Mouse (Mus musculus) embryonic facial prominence, embryonic 12.5 days (tissue): ENCODE measurements around the gene Jam3. TPM values are rescaled to one million over a fixed set of nuclear protein-coding genes. Genes with fewer than 3 reads are reported as not detected.
"Not testable (repeated sequence)": the region's sequence is repeated elsewhere in the genome, so short reads cannot be mapped to it uniquely, and the experiment has no call there.

Experiments used
- ATAC-seq: fragments of 200-750 bp; cut with Nextera tagmentation; 2 replicates; pipeline ENCODE4 v1.8.0; 2017; ENCODE audit not compliant: insufficient number of reproducible peaks, insufficient read depth, low FRiP score, low TSS enrichment
- H3K27ac ChIP-seq: fragments of 300-500 bp; sonication (generic); 2 replicates; pipeline ENCODE4 v1.5.1; 2016; ENCODE audit warnings: mild to moderate bottlenecking
- H3K27me3 ChIP-seq: fragments of 300-500 bp; sonication (generic); 2 replicates; pipeline ENCODE4 v1.6.1; 2016; ENCODE audit warnings: mild to moderate bottlenecking, moderate library complexity
- H3K36me3 ChIP-seq: fragments of 300-500 bp; sonication (generic); 2 replicates; pipeline ENCODE4 v1.6.1; 2016; ENCODE audit warnings: mild to moderate bottlenecking
- H3K4me1 ChIP-seq: fragments of 300-500 bp; sonication (generic); 2 replicates; pipeline ENCODE4 v1.6.1; 2016
- H3K4me2 ChIP-seq: fragments of 300-500 bp; sonication (generic); replicated peaks from 2 replicates; pipeline ENCODE4 v1.6.1; 2016; ENCODE audit warnings: mild to moderate bottlenecking, moderate library complexity
- H3K4me3 ChIP-seq: fragments of 300-500 bp; sonication (generic); 2 replicates; pipeline ENCODE4 v1.5.1; 2016; ENCODE audit warnings: mild to moderate bottlenecking
- H3K9ac ChIP-seq: fragments of 300-500 bp; sonication (generic); 2 replicates; pipeline ENCODE4 v1.6.1; 2016; ENCODE audit warnings: mild to moderate bottlenecking, moderate library complexity
- H3K9me3 ChIP-seq: fragments of 300-500 bp; sonication (generic); 2 replicates; pipeline ENCODE4 v1.6.1; 2016; ENCODE audit warnings: mild to moderate bottlenecking, moderate library complexity
- WGBS: fragments of 180-500 bp; shearing (Covaris S2); methylation state at CpG from one replicate; pipeline ENCODE4 v1.1.7; 2016; 5-methylcytosine and 5-hydroxymethylcytosine counted together
- polyA plus RNA-seq: library from polyadenylated mRNA; unstranded; fragments of >200 nt; fragmentation: Nextera tagmentation; extraction: Ambion mirVana; gene quantifications from 2 replicates; pipeline ENCODE4 v1.2.1, GENCODE M21; 2016

The Jam3 gene
- polyA plus RNA-seq, 1 experiment from 2014 or later: 120 TPM

DNA sequence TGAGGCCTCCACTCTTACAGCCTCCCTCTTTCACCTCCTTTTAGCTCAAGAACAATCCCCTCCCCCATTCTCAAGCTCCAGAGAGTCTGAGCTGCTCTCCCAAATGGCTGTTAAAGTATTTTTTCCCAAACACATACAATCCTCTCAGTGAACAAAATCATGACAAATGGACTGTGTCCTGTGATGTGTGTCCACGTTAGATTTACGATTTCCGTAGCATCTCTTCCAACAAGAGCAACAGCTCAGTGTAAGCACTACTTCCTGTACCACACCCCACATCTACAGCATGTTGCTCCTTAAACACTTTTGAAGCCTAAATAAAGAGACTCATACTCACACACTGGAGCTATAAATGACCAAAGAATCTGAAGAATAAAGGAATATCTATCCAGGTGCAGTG, 10.4 kb upstream of the Jam3 start:
- no peak overlapping the region for H3K9ac ChIP-seq
- no peaks in the 10 kb centered on the region for H3K4me1 ChIP-seq
- H3K4me2 ChIP-seq: no peak overlapping the region
- 76% methylated on average over 3 of the region's 3 CpGs for WGBS
- no peaks in the 10 kb centered on the region for H3K27me3 ChIP-seq
- H3K27ac ChIP-seq: no peak overlapping the region
- no peak for ATAC-seq
- H3K4me3 ChIP-seq: no peak overlapping the region
- H3K36me3 ChIP-seq: no peaks in the 10 kb centered on the region
- H3K9me3 ChIP-seq: no peaks in the 10 kb centered on the region

DNA sequence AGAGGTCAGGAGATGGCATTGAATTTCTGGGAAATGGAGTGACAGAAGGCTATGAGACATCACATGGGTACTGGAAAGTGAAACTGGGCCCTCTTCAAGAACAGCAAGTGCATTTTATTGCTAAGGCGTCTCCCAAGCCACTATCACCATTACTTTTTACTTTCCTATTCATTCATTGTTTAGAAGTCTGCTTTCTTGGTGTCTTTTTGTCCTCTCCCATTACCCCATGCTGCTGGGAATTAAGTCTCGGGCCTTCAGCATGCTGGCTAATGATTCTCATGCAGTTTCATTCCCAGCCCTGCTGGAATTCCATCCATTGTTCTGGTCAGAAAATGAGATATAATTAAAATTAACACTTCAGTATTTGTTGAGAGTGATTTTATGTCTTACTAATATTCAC, 9.7 kb upstream of the Jam3 start:
- 46% methylated on average over 2 of the region's 2 CpGs for WGBS
- H3K4me3 ChIP-seq: no peak overlapping the region
- no peaks in the 10 kb centered on the region for H3K9me3 ChIP-seq
- ATAC-seq: no peak
- H3K27ac ChIP-seq: no peak overlapping the region
- no peak overlapping the region for H3K9ac ChIP-seq
- no peaks in the 10 kb centered on the region for H3K36me3 ChIP-seq
- H3K27me3 ChIP-seq: no peaks in the 10 kb centered on the region
- no peak overlapping the region for H3K4me2 ChIP-seq
- no peaks in the 10 kb centered on the region for H3K4me1 ChIP-seq

DNA sequence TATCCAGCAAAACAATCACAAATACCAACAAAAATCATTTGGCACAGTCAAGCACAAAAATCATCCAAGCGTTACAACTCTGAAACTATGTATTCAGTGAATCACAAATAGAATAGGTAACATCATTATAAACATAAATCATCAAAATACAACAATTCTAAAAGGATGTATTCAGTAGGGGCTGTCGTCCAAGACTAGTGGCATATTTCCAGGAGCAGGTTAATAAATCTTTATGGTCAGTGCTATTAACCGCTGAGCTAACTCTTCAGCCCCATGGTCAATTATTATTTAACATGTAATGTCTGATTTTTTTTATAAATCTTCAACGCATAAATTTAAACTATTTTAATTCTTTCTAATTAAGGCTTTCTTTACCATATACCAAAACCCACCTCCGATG, 8.4 kb upstream of the Jam3 start:
- WGBS: 87% methylated on average over 5 of the region's 5 CpGs
- not testable (repeated sequence) for H3K4me3 ChIP-seq, H3K4me1 ChIP-seq, H3K36me3 ChIP-seq, H3K27me3 ChIP-seq, H3K9ac ChIP-seq, H3K4me2 ChIP-seq, ATAC-seq, H3K27ac ChIP-seq, H3K9me3 ChIP-seq

GRCm38 (mm10) chr9:27153861-27154260, 1.4 kb downstream of the Jam3 start:
- H3K4me2 ChIP-seq: peak overlapping the region; percentile 72
- no peak overlapping the region for H3K27ac ChIP-seq
- H3K4me3 ChIP-seq: peak overlapping the region; percentile 80
- no peak for ATAC-seq
- H3K9ac ChIP-seq: no peak overlapping the region
- peaks cover 25% of the 10 kb centered on the region for H3K4me1 ChIP-seq
- no peaks in the 10 kb centered on the region for H3K27me3 ChIP-seq
- H3K36me3 ChIP-seq: no peaks in the 10 kb centered on the region
- H3K9me3 ChIP-seq: no peaks in the 10 kb centered on the region
- 58% methylated on average over 4 of the region's 4 CpGs for WGBS

DNA sequence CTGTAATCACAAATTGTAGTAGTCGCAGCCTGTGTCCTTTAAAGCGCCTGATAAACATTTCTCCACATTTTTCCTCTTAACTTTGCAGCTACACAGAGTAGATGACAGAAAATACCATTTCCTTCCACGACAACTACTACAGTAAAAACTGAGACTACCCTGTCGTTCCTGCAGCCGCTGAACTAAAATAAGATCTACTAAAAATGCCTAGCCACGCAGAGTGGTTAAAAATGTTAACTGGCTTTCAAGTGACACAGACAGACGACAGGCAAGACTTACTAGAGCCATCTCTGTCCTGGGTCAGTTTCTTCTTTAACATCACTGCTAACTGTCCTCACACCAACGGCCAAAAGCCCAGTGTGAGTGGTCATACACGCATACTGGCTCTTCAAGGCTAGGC, 5.4 kb downstream of the Jam3 start:
- H3K4me3 ChIP-seq: no peak overlapping the region
- no peak overlapping the region for H3K9ac ChIP-seq
- H3K9me3 ChIP-seq: no peaks in the 10 kb centered on the region
- H3K27me3 ChIP-seq: no peaks in the 10 kb centered on the region
- ATAC-seq: no peak
- no peak overlapping the region for H3K4me2 ChIP-seq
- H3K27ac ChIP-seq: no peak overlapping the region
- WGBS: 55% methylated on average over 9 of the region's 9 CpGs
- H3K36me3 ChIP-seq: no peaks in the 10 kb centered on the region
- peaks cover 31% of the 10 kb centered on the region for H3K4me1 ChIP-seq

- Histone ChIP-seq H3K4me2 (peak overlapping the region; percentile 14), H3K4me3 (no peak overlapping the region), H3K36me3 (no peaks in the 10 kb centered on the region), H3K27me3 (no peaks in the 10 kb centered on the region), H3K27ac (peak overlapping the region; percentile 63), H3K9me3 (no peaks in the 10 kb centered on the region), H3K9ac (no peak overlapping the region), H3K4me1 (peaks cover 26% of the 10 kb centered on the region)
- 22% methylated on average over 18 of the region's 18 CpGs for WGBS
- ATAC-seq: peak; percentile 48; the same call in 1 of the 2 replicates
These were observed 6.4 kb downstream of the Jam3 start for GRCm38 (mm10) chr9:27148631-27149471.

DNA sequence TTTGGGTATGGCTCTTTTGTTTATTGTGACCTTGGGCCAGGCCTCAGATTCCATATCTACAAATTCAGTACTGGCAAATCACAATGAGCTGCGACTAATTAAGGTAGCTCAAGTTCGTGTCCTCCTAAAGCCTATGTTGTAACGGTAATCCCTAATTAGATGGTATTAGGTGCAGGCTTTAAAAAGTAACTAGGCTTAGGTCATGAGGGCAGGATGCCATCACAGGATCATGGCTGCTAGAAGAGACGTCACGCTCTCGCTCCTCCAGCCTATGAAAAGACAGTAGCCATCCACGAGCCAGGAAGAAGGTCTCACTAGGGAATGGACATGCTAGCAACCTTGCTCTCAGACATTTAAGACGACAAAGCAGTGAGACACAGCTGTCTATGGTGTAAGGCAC, 7.3 kb downstream of the Jam3 start:
- no peak for ATAC-seq
- Histone ChIP-seq H3K9me3 (no peaks in the 10 kb centered on the region), H3K27me3 (no peaks in the 10 kb centered on the region), H3K4me1 (peaks cover 23% of the 10 kb centered on the region), H3K4me2 (no peak overlapping the region), H3K36me3 (no peaks in the 10 kb centered on the region), H3K4me3 (no peak overlapping the region), H3K27ac (no peak overlapping the region), H3K9ac (no peak overlapping the region)
- 75% methylated on average over 8 of the region's 8 CpGs for WGBS

DNA sequence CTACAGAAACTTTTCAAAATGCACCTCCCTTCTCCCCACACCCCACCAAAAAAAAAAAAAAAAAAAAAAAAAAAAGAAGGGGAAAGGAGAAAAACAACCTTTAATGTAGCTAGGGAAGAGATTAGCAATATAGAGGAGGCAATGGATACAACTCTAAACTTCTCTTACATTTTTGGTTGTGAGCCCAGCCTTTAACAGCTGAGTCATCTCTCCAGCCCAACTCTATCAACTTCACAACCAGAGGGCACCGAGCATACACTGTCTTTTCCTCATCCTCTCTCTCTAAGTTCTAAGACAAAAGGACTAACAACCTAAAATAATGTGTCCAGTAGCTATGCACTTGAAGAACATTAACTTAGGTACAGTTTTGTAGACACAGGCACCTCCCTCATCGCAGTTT, 8.4 kb downstream of the Jam3 start:
- no peak overlapping the region for H3K9ac ChIP-seq
- no peak overlapping the region for H3K4me2 ChIP-seq
- no peaks in the 10 kb centered on the region for H3K9me3 ChIP-seq
- H3K4me1 ChIP-seq: peaks cover 21% of the 10 kb centered on the region
- peaks cover under 1% of the 10 kb centered on the region; the same call in 1 of the 2 replicates for H3K36me3 ChIP-seq
- H3K27ac ChIP-seq: no peak overlapping the region
- ATAC-seq: no peak
- no peaks in the 10 kb centered on the region for H3K27me3 ChIP-seq
- no peak overlapping the region for H3K4me3 ChIP-seq
- WGBS: 97% methylated on average over 2 of the region's 2 CpGs

DNA sequence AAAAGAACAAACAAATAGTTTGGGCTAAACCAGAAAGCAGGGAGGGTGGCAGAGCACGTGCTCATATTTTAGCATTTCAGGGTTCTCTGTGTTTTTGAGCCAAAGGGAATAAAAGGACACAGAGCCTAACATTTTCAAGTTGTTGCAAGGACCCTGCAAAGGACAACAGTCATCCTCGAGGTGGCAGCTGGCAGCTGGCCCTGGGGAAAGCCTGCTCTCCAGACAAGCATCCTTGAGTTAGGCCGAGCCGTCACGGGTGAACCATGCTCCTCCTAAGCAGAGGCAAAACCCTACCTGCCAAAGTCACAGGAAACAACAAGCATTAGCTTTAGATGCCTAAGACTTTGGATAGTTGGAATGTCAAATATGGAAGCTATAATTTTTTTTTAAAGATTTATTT, 10.2 kb downstream of the Jam3 start:
- no peak overlapping the region for H3K9ac ChIP-seq
- no peak overlapping the region for H3K27ac ChIP-seq
- H3K4me1 ChIP-seq: peaks cover 16% of the 10 kb centered on the region
- no peak overlapping the region for H3K4me3 ChIP-seq
- WGBS: 86% methylated on average over 5 of the region's 5 CpGs
- no peak for ATAC-seq
- no peak overlapping the region for H3K4me2 ChIP-seq
- no peaks in the 10 kb centered on the region for H3K27me3 ChIP-seq
- H3K36me3 ChIP-seq: peaks cover 14% of the 10 kb centered on the region; the same call in 1 of the 2 replicates
- H3K9me3 ChIP-seq: no peaks in the 10 kb centered on the region

DNA sequence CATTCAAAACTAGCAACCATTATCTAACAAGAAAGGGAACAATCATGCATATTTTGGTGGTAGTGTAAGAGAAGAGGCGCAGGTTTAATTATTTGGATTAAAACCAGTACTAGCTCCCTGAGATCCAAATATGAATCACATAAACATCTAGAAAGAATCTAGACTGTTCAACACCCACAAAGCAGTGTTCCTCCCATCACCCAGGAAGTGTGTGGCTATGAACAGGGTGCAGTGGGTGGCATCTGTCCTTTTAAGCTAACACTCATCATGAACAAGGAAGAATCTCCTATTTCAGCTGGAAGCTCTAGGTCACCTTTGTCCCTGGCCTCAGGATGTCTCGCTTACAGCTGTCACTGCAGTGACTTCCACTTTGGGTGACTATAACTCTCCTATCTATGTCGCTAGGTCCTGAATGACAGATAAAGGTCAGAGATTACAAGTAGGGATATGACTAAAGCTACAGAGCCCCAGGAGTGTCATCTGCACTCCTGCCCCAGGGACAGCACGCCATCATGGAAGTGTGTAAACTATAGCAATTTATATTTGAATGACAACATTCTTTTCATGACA, 10.9 kb downstream of the Jam3 start:
- H3K9ac ChIP-seq: no peak overlapping the region
- no peak overlapping the region for H3K27ac ChIP-seq
- no peaks in the 10 kb centered on the region for H3K27me3 ChIP-seq
- H3K4me1 ChIP-seq: peaks cover 11% of the 10 kb centered on the region
- peaks cover 14% of the 10 kb centered on the region; the same call in 1 of the 2 replicates for H3K36me3 ChIP-seq
- WGBS: 80% methylated on average over 4 of the region's 4 CpGs
- H3K4me2 ChIP-seq: no peak overlapping the region
- no peak overlapping the region for H3K4me3 ChIP-seq
- H3K9me3 ChIP-seq: no peaks in the 10 kb centered on the region
- no peak for ATAC-seq

DNA sequence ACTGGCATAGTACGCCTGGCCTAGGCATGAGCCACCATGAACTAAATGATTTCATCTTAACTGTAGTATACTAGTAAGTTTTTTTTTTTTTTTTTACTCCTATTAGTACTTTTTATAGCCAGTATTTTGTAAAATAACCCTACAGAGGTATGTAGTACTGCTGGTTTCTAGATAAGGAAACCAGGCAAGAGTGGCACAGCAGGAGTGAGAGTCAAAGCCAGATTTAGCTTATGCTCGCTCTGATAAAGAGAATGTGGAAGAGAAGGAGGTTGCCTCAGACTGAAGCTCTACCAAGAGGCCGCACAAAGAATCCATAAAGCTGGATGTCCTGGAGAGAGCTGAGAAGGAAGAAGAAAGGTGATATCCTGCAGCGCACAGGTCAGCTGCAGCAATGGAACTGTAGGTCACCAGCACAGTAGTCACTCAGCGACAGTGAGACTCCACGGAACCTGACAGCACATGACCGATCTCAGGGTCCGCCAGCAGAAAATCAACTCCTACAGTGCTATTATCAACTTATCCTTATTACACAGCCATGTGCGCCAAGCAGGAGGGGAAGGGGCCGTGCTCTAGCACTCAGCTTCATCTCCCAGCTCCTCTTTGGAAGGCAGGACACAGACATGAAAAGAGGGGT, 14.7 kb downstream of the Jam3 start:
- H3K27me3 ChIP-seq: no peaks in the 10 kb centered on the region
- ATAC-seq: no peak
- peaks cover 14% of the 10 kb centered on the region; the same call in 1 of the 2 replicates for H3K36me3 ChIP-seq
- no peaks in the 10 kb centered on the region for H3K9me3 ChIP-seq
- H3K4me3 ChIP-seq: no peak overlapping the region
- no peak overlapping the region for H3K9ac ChIP-seq
- H3K4me2 ChIP-seq: no peak overlapping the region
- no peak overlapping the region for H3K27ac ChIP-seq
- 96% methylated on average over 10 of the region's 10 CpGs for whole genome bisulfite sequencing
- H3K4me1 ChIP-seq: no peaks in the 10 kb centered on the region

DNA sequence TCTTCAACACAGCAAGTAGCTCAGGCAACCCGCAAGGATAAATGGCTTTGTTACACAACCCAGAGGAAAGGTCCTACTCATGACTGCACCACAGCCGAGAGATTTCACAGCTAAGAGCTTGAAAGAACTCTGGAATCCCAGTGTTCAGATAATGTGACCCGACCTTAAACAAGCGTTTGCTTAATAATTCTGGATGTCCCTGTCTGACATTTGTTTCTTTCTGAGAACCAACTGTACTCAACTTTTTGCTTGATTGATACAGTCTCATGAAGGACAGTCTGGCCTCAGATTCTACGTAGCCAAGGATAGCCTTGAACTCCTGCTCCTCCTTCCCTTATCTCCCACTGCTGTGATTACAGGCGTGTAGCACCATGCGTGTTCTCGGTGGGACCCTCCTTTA, 18.6 kb downstream of the Jam3 start:
- H3K9me3 ChIP-seq: no peaks in the 10 kb centered on the region
- H3K4me1 ChIP-seq: no peaks in the 10 kb centered on the region
- H3K4me3 ChIP-seq: no peak overlapping the region
- 89% methylated on average over 8 of the region's 8 CpGs for WGBS
- H3K9ac ChIP-seq: no peak overlapping the region
- no peak overlapping the region for H3K27ac ChIP-seq
- no peaks in the 10 kb centered on the region for H3K27me3 ChIP-seq
- ATAC-seq: no peak
- no peak overlapping the region for H3K4me2 ChIP-seq
- peaks cover 12% of the 10 kb centered on the region; the same call in 1 of the 2 replicates for H3K36me3 ChIP-seq
